Mouse (Mus musculus) monocyte, adult 59 days (primary cell): Measurements from ENCODE around the gene Aqp5. TPM values are rescaled to one million over a fixed set of nuclear protein-coding genes. Genes with fewer than 3 reads are reported as not detected.

Source experiments
- total RNA-seq, 2 experiments: library from RNA; stranded (reverse); gene quantifications; one replicate each; pipeline ENCODE4 v1.2.4; 2023

Aqp5 gene
- total RNA-seq = not detected

GRCm38 (mm10) chr15:99590429-99591084 lies at the start of gene Aqp5:
Aqp5 (plus strand) TSS chr15:99590782.

GRCm38 (mm10) chr15:99578802-99579485 lies 11.6 kb upstream of the Aqp5 start, which contains the start of gene Aqp2:
Aqp2 (plus strand) TSS chr15:99579055.

GRCm38 (mm10) chr15:99600986-99601822 lies 10.6 kb downstream of the Aqp5 start, which contains the start of gene Aqp6:
Aqp6 (plus strand) TSS chr15:99601400.

Other genes with a start within 250 kb of the Aqp5 start
- 1 to 10 TPM; 9.2 to 10.0 TPM for gene Fmnl3, start 220.3 kb upstream of the Aqp5 start, total RNA-seq
- gene Tmbim6, start 197.9 kb upstream of the Aqp5 start, total RNA-seq = 100 to 1,000 TPM; 530 to 551 TPM
- gene Nckap5l, start 133.0 kb upstream of the Aqp5 start, total RNA-seq = 10 to 100 TPM in 1 of 2 experiments, 1 to 10 TPM in 1; 7.6 to 11.4 TPM
- 1 to 10 TPM; 4.7 to 5.0 TPM for gene Bcdin3d, start 116.1 kb upstream of the Aqp5 start, total RNA-seq
- not detected for gene Faim2, start 62.6 kb upstream of the Aqp5 start, total RNA-seq
- not detected for gene Aqp2, start 11.7 kb upstream of the Aqp5 start, total RNA-seq
- gene Aqp6, start 10.6 kb downstream of the Aqp5 start, total RNA-seq = not detected
- 10 to 100 TPM; 27.8 to 29.0 TPM for gene Racgap1, start 60.9 kb downstream of the Aqp5 start, total RNA-seq
- gene Asic1, start 79.6 kb downstream of the Aqp5 start, total RNA-seq = under 1 TPM in 1 of 2 experiments, not detected in 1; 0.29 TPM
- 10 to 100 TPM; 23.2 to 30.8 TPM for gene Smarcd1, start 111.3 kb downstream of the Aqp5 start, total RNA-seq
- gene Gm17349, start 114.7 kb downstream of the Aqp5 start, total RNA-seq = 1 to 10 TPM in 1 of 2 experiments, not detected in 1; 3.2 TPM
- gene Gpd1, start 126.7 kb downstream of the Aqp5 start, total RNA-seq = 10 to 100 TPM; 12.2 to 13.7 TPM
- 10 to 100 TPM; 62.3 to 73.0 TPM for gene Cox14, start 134.8 kb downstream of the Aqp5 start, total RNA-seq
- 10 to 100 TPM; 61.4 to 72.4 TPM for gene Cers5, start 182.1 kb downstream of the Aqp5 start, total RNA-seq